Mouse (Mus musculus) retina, embryonic 14.5 days (tissue): Measurements from ENCODE around the gene Tubg2.

Source experiments
- DNase-seq: peaks from one replicate; pipeline ENCODE4 v3.0.0-alpha.2; 2015; ENCODE audit warnings: low spot score

Gene Tubg2

DNA sequence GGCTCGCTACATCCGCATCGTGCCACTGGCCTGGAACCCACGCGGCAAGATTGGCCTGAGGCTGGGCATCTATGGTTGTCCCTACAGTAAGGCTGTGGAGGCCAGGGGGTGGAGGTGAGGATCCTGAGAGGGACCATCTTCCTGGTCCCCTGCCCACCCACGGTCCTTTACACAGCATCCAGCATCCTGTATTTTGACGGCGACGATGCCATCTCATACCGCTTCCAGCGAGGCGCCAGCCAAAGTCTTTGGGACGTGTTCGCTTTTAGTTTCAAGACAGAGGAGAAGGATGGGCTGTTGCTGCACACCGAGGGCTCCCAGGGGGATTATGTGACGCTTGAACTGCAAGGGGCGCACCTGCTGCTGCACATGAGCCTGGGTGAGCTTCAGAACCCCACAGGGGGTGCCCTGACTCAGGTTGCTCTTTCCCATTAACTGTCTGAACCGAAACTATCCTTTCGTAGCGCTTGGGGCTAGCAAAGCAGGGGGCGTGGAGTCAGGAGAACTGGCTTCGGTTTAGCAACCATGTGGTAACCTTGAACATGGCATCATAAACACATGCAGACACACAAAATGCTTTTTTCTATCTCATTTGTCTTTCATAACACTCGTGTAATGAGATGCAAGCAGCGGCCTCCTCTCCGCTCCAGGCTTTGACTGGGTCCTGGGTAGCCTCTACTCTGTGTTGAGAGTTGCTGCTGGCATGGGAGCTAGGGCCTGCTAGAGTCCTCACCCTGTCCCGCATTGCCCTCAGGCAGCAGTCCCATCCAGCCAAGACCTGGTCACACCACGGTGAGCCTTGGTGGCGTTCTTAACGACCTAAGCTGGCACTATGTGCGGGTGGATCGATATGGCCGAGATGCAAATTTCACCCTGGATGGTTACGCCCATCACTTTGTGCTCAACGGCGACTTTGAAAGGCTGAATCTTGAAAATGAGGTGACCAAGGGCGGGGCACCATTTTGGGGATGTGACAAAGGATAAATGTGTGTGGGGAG, 22.7 kb downstream of the Tubg2 start:
- no peak for DNase-seq

DNA sequence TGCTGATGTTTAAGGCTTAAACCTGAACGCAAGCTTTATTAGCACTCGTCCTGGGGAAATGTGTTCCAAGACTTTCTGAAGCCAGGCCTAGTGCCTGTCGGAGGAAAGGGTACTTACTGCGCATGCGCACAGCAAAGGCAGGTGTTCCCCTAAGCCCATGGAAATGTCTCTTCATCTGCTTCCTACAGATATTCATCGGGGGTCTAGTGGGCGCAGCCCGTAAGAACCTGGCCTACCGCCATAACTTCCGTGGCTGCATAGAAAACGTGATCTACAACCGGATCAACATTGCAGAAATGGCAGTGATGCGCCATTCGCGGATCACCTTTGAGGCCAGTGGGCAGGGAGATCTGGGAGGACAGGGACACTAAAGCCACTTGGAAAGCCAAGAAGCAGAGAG, 23.6 kb downstream of the Tubg2 start:
- no peak for DNase-seq

DNA sequence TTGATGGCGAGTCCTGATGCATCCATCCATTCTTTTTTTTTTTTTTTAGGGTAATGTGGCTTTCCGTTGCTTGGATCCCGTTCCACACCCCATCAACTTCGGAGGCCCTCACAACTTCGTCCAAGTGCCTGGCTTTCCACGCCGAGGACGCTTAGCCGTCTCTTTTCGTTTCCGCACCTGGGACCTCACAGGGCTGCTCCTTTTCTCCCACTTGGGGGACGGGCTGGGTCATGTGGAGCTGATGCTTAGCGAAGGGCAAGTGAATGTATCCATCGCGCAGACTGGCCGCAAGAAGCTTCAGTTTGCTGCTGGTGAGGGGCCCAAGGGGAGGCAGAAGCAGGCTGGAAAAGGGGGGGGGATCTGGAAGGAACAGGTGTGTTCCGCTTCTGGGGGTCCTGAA, 24.6 kb downstream of the Tubg2 start:
- DNase-seq: no peak

DNA sequence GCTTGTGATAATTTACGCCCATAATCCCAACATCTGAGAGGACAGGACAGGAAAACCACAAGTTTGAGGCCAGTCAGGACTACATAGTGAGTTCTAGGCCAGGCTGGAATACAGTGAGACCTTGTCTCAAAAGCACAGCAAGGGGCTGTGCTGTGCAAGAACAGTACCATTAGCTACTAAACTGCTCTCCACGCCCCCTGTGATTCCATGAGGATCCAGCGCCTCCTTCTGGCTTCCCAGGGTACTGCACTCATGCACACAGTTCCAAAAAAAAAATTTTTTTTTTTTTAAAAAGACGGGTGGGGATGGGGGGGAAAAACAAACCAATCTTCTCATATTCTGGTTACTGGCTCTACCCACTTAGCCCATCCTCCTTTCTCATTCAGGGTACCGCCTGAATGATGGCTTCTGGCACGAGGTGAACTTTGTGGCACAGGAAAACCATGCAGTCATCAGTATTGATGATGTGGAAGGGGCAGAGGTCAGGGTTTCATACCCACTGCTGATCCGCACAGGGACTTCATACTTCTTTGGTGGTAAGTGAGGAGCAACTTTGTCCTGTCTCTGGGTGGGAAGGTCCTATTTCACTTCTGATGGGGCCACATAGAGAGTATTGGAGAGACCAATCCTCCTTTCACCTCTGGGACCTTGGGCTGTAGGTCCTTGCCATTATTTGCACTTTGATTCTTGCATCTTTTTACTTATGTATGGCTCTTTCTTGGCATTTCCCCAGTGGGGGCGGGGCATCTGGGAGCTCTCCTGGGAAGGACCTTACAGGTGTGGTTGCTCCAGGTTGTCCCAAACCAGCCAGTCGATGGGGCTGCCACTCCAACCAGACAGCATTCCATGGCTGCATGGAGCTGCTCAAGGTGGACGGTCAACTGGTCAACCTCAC, 25.4 kb downstream of the Tubg2 start:
- DNase-seq: peak; percentile 85

DNA sequence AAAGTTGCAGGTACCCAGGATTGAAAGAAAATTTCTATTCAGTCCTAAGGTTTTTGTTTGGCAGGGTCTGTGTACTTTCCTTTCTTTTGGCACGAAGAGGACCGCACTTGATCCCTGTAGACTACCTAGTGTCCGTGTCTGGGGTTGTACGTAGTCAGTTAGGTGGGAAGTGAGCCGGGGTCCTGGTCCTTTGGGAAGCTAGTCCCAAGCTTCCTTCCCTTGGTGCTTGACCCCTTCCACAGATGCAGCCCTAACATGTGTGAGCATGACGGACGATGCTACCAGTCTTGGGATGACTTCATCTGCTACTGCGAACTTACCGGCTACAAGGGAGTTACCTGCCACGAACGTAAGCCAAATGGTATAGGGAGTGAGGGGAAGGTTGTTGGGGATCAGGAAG, 26.3 kb downstream of the Tubg2 start:
- no peak for DNase-seq

DNA sequence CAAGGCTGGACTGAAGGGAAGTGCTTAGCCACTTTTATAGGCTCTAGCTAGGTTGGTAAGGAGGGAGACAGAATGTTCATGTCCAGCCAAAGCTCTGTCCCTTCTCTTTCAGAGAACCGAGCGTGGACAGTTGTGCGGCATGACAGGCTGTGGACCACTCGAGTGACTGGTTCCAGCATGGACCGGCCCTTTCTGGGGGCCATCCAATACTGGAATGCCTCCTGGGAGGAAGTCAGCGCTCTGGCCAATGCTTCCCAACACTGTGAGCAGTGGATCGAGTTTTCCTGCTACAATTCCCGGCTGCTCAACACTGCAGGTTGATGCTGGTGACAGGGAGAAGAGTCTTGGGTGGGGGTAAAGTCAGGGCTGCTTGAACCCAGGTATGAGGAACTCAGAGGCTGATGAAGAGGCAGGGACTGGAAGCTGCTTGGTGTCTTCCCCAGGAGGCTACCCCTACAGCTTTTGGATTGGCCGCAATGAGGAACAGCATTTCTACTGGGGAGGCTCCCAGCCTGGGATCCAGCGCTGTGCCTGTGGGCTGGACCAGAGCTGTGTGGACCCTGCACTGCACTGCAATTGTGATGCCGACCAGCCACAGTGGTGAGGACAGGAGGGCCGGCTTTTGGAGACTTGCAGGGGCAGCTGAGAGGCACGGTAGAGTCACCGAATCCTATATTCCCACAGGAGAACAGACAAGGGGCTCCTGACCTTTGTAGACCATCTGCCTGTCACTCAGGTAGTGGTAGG, 27.2 kb downstream of the Tubg2 start:
- no peak for DNase-seq

DNA sequence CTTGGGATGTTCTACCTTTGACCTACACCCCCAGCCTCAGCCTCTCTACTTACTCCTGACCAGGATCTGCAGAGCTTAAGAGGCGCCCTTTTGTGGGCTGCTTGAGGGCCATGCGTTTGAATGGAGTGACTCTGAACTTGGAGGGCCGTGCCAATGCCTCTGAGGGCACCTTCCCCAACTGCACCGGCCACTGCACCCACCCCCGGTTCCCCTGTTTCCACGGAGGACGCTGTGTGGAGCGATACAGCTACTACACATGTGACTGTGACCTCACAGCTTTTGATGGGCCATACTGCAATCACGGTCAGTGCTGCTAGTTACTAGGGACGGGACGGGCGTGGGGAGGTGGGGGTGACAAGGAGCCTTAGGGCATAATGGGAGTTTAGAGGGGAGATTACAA, 29.3 kb downstream of the Tubg2 start:
- DNase-seq: no peak

DNA sequence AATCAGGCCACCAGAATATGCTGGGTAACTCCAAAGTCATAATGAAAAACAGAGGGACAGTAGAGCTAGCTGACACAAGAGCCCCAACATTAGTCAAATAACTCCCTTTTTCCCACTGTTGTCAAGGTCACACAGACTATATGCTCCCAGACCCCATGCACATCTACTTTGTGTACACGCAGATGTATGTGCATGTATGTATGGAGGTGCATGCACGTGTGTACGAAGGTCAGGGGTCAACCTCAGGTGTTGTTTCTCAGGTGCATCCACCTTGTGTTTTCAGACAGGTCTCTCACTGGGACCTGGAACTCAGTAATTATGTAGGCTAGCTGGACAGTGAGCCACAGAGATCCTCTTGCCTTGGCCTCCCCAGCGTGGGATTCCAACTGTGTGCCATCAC, 29.7 kb downstream of the Tubg2 start:
- DNase-seq: no peak

DNA sequence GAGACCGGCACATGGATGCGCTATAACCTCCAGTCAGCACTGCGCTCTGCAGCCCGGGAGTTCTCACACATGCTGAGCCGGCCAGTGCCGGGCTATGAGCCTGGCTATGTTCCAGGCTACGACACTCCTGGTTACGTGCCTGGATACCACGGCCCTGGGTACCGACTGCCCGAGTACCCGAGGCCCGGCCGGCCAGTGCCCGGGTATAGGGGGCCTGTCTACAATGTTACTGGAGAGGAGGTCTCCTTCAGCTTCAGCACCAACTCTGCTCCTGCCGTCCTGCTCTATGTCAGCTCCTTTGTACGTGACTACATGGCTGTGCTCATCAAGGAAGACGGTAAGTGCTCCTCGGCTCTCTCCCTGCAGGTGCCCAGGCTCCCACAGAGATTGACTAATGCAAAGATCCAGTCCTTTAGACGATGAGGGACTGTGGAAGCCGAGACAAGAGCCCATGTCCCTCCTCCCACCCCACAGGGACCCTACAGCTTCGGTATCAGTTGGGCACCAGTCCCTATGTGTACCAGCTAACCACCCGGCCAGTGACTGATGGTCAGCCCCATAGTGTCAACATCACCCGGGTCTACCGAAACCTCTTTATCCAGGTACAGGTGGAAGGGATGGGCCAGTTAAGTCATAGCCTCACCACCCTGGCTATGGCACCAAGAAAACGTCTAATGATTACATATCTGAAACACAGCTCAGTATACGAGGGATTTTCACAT, 31.0 kb downstream of the Tubg2 start:
- no peak for DNase-seq

DNA sequence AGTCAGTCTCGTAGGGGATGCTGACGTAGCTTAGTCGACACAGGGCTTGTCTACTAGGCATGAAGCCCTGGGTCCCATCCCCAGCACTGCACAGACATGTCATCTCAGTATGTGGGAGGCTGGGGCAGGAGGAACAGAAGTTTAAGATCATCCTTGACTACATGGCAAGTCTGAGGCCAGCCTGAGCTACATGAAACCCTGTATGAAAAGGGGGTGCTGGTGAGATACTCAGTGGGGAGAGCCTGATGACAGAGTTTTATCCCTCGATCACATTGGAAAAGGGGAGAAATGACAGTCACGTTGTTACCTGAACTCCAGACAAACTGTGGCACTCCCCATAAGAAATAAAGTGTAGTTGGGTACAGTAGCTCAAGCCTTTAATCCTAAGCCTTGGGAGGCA, 31.8 kb downstream of the Tubg2 start:
- no peak for DNase-seq

DNA sequence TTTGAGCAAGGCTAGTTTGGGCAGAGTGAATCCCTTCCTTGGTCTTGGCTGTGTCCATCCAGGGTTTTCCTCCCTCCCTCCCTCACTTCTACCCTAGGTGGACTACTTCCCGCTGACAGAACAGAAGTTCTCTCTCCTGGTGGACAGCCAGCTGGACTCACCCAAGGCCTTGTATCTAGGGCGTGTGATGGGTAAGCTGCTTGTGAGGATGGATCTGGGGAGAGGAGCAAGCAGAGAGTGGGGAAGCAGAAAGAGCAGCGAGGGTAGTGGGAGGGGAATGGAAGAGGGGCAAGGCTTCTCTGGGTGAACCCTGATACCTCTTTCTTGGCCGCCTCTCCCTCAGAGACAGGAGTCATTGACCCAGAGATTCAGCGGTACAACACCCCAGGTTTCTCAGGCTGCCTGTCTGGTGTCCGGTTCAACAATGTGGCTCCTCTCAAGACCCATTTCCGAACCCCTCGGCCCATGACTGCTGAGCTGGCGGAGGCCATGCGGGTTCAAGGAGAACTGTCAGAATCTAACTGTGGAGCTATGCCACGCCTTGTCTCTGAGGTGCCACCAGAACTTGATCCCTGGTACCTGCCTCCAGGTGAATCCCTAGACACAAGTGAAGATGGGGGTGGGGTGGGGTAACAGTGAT, 32.6 kb downstream of the Tubg2 start:
- no peak for DNase-seq

DNA sequence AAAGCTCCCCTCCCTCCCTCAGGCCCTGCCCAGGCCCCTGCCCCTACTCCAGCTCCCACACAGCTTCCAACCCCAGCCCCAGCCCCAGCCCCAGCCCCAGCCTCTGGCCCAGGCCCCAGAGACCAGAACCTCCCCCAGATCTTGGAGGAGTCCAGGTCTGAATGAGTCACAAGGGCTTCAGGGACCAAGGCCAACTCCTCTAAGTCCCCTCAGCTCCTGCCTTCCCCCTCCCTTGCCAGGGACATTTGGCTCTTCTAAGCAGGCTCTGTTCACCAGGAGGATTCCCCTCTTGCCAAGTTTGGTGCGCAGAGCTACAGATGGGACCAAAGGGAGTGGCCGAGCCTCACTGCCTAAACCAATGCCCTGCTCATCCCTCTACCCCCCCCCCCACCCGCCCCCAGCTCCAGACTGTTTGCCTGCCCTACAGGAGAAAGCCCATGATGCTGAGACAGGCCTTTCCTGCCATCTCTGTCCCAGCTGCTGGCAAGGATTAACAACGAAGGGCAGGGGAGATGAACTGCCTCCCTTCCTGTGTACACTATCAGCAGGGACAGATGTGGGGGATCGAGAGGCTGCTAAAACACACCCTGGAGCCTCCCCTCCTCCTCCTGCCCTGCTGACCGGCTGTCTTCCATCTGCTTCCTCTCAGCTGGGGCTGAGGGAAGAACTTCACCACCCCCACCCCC, 33.9 kb downstream of the Tubg2 start:
- peak; percentile 54 for DNase-seq

DNA sequence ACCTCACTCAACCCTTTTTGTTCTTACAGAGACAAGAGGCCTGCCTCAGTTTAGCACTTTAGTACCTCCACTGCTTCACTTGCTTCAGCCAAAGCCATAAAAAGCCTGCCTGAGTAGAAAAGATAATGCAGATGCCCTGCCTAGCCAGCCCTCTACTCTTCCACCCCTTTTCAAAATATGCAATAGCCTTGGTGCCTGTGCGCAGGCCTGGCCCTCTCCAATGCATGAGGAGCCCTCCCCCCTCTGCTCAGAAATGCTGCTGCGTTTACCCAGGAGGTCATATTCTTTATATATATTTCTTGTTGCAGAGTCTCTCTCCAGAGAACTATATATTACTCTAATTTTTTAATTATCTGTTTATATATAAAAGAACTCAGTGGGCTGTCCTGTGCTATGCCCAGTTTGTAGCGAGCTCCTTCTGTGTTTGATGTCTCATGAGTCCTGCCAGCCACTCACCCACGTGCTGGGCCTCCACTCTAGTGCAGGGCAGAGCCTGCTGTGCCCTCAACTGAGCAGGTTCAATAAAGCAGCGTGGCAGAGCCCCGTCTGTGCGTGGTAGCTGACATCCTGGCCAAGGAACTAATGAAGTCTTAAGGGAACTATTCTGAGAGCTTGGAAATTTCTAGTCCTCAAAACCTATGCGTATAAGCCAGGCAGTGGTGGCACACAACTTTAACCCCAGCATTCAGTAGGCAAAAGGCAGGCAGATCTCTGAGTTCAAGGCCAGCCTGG, 34.6 kb downstream of the Tubg2 start:
- no peak for DNase-seq

DNA sequence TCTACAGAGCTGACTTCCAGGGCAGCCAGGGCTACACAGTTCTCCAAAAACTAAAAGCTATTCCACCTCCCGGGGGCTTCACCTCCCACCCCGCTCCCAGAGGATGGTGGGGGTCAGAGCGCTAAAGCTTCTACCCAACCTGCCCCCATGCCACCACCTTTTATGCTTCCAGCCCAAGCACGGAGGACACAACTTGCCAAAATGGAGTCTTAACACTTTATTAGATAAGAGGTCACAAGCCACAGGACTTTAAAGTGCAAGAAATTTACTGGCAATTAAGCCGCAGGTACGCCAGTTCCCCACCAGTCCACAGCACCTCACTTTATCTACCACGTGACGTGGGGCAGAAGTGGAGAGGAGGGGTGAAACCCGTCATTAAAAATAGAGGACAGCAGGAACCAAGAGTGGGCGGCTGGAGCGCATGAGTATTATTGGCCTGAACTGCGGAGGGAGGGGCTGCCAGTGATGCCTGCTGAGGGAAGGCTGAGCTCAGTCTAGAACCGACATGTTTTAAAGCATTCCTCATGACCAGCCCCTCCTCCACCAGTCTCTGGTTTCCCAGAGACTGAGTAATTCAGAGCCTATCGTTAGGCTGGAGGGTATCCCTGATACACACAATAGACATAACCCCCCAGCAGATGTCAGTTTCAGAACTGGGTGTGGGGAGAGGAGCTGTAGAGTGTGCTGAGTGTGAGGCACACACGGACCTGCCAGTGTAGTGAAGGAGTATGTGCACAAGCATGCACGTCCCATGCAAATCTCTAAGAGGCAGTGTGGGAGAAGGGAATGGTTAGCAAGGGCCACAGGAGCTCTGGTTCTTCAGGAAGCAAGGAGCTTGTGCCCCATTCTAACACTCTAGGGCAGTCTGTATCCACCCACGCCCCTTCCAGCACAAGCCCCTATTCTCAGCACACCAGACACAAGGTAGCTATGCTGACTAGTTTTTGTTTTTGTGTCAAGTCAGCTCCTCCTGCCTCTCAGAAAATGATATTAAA, 35.5 kb downstream of the Tubg2 start:
- no peak for DNase-seq

DNA sequence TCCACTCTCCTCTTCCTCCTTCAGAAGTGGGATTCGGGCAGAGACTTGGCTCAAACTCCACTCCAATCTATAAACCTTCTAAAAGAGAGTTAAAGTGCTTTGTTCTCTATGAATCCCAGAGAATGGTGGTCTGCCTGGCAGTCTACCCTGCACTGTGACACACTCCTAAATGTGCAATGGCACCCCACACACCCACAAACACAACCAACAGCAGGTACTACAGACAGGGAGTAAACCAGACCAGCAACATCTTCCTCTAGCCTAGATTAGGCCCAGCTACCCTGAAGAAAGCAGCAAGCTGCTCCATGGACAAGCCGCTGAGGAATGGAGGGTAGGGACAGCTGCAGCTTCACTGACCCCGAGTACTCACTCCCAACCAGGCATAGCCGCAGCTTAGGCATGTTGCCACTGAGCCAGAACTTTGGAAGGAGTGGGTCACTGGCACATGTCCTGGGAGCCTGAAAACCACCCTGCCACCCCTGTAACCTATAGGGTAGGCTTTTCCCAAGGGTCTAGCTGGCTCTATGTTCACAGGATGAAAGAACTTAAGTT, 36.3 kb downstream of the Tubg2 start:
- no peak for DNase-seq

DNA sequence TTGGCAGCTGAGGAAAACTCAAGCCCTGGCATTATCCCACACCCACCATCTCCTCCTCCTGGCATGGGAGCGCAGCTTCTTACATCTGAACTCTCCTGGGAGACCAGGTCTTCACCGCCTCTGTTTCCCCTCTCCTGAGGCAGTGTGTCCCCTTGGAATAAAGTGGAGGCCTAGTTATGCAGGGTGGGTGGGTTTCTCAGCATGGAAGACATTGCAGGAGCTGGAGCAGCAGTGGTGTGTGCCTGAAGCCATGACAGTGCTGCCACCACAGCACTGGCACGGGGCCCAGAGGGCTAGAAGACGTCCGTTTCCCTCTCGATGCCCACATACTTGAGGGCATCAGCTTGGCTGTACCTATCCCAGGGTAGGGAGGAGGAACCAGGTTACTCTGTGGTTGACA, 36.9 kb downstream of the Tubg2 start:
- no peak for DNase-seq

DNA sequence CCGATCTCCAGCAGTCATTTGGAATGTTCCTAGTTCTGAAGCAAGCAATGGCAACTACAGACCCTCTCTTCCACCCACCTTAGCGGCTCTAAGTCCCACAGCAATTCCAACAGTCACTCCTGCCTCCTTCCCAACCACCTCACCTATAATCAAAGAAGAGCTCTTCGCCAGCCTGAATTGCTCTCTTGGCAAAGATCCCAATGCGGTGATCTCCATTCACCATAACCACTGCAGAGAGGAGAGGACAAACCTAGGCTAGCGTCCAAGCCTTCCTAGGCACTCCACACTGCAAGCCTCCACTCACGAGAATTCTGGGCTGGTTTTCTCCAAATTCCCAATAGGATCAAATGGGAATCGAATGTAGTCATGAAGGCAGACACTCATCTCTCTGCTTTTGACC, 37.4 kb downstream of the Tubg2 start:
- no peak for DNase-seq

DNA sequence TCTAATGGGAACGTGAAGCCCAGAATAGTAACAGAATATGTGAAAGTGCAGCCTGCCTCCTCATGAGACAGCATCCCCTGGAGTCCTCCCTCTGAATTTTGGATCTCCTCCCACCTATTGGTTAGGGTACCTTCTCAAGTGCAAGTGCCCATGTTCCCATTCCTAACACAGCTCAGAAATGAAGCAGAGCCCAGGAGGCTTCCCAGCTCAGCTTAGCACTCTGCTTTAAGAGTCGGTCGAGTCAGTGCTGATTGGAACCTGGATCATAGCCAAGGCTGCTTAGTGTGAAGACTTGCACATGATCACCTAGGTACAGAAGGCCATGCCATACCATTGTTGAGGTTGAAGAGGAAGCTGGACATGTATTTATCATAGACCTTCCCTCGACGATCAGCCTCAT, 38.4 kb downstream of the Tubg2 start:
- no peak for DNase-seq
